Mouse (Mus musculus): ENCODE data around the gene Rps2. TPM values are rescaled to one million over a fixed set of nuclear protein-coding genes. Genes with fewer than 3 reads are reported as not detected.
"Not testable (repeated sequence)": the region's sequence is repeated elsewhere in the genome, so short reads cannot be mapped to it uniquely, and the experiment has no call there.

The Rps2 gene
- total and polyA plus RNA-seq, 3 experiments = 1,852 to 4,516 TPM; not detected in 1

- peak overlapping the region; percentile 87 for H3K27ac ChIP-seq (ENCODE audit: control insufficient read depth, low read depth, low read length)
- not testable (repeated sequence) for H3K27me3 ChIP-seq (ENCODE audit: control insufficient read depth in 1 of 2, insufficient read depth in 2 of 2, low read length in 2 of 2); H3K9me3 ChIP-seq (replicated peaks; ENCODE audit: insufficient read depth, low read length)
- peak overlapping the region; percentile 36 to 70 for H3K4me3 ChIP-seq (ENCODE audit: control insufficient read depth in 1 of 2, insufficient read depth in 1 of 2, low read depth in 2 of 2, low read length in 2 of 2)
- peaks cover 0 to 10% of the 10 kb centered on the region in 2 experiments; a peak in 2 of 4 replicates for H3K4me1 ChIP-seq (ENCODE audit: control insufficient read depth in 1 of 2, insufficient read depth in 2 of 2, low read length in 2 of 2)
- H3K36me3 ChIP-seq (ENCODE audit: control insufficient read depth in 1 of 2, insufficient read depth in 2 of 2, low read length in 2 of 2) = peaks cover 5 to 13% of the 10 kb centered on the region in 2 experiments; a peak in 3 of 4 replicates
- peak overlapping the region; percentile 86 for H3K9ac ChIP-seq (ENCODE audit: control insufficient read depth, low read depth, low read length, poor library complexity, severe bottlenecking)
- 0 out of 4 replicates have a peak, but pooled peaks of 1 of the 2 experiments have one; percentile 35 for TF ChIP-seq POLR2A (IDR thresholded peaks at IDR 0.05; ENCODE audit: control insufficient read depth in 1 of 2, insufficient read depth in 1 of 2, low read depth in 1 of 2, low read length in 2 of 2, poor library complexity in 1 of 2)
- DNase-seq (ENCODE audit: low read depth, low spot score) = peak; percentile 50
- H3K79me2 ChIP-seq (ENCODE audit: control insufficient read depth, insufficient read depth, low read length, poor library complexity) = peaks cover 51% of the 10 kb centered on the region
Measured at GRCm38 (mm10) chr17:24720616-24721015, 2.7 kb downstream of the Rps2 start.

- H3K27ac ChIP-seq (ENCODE audit: control insufficient read depth, low read depth, low read length) = peak overlapping the region; percentile 65
Measured at GRCm38 (mm10) chr17:24721383-24721955, 3.6 kb downstream of the Rps2 start.

DNA sequence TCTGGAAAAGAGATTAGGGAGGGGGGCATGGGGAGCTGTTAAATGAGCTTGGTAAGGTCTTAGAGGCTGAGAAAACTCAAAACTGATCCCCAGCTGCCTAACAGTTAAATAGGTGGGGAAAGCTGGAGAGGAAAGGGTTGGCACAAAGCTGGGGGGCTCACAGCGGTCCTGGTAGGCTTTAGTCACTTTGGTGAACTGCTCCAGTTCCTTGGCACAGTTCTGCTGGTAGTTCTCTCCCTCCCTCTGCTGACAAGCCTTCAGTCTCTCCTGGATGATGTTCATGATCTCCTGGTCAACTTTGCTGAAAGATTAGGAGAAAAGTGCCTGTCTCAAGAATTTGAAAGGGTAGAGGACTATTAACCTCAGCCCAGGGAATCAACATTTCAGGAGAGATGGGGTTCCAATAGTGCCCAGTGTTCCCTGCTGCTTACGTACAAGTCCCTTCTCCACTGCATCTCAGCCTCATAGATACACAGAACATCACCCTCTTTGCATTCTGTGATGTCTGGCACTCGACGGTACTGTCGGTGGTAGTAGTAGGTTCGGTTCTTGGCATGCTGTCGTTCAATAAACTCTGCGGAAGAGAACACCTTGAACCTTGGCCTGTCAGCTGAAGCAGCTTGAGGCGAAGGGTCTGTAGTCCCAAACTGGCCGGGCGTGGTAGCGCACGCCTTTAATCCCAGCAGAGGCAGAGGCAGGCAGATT, 4.5 kb downstream of the Rps2 start:
- H3K27ac ChIP-seq (ENCODE audit: control insufficient read depth, low read depth, low read length) = peak overlapping the region; percentile 65
- peak; percentile 76 for DNase-seq (ENCODE audit: low read depth, low spot score)
- H3K9ac ChIP-seq (ENCODE audit: control insufficient read depth, low read depth, low read length, poor library complexity, severe bottlenecking) = peak overlapping the region; percentile 79
- no peaks in the 10 kb centered on the region for H3K27me3 ChIP-seq (ENCODE audit: control insufficient read depth in 1 of 2, insufficient read depth in 2 of 2, low read length in 2 of 2)
- no peaks in the 10 kb centered on the region for H3K9me3 ChIP-seq (replicated peaks; ENCODE audit: insufficient read depth, low read length)
- H3K4me1 ChIP-seq (ENCODE audit: control insufficient read depth in 1 of 2, insufficient read depth in 2 of 2, low read length in 2 of 2) = peaks cover 0 to 14% of the 10 kb centered on the region in 2 experiments; a peak in 3 of 4 replicates
- TF ChIP-seq E2F4 (IDR thresholded peaks at IDR 0.05; ENCODE audit: borderline replicate concordance, low read depth, low read length) (no peak), MYB (IDR thresholded peaks at IDR 0.05; ENCODE audit: low read depth, low read length) (peak; percentile 48; the same call in 1 of the 2 replicates), POLR2A (IDR thresholded peaks at IDR 0.05; ENCODE audit: control insufficient read depth in 1 of 2, insufficient read depth in 1 of 2, low read depth in 1 of 2, low read length in 2 of 2, poor library complexity in 1 of 2) (peak; percentile 24 to 79; a peak in 3 of 4 replicates), MAX (IDR thresholded peaks at IDR 0.05; ENCODE audit: low read length) (peak; percentile 5; the same call in 1 of the 2 replicates), JUND (IDR thresholded peaks at IDR 0.05; ENCODE audit: low read depth, low read length) (no peak), ZMIZ1 (IDR thresholded peaks at IDR 0.05; ENCODE audit: low read depth, low read length) (peak; percentile 79), TBP (IDR thresholded peaks at IDR 0.05; ENCODE audit: low read depth, low read length) (0 out of 2 replicates have a peak, but pooled peaks have one; percentile 28), POLR2AphosphoS2 (IDR thresholded peaks at IDR 0.05; ENCODE audit: low read length) (peak; percentile 94), POLR2AphosphoS5 (IDR thresholded peaks at IDR 0.05; ENCODE audit: borderline replicate concordance, low read depth, low read length) (peak; percentile 83; the same call in 1 of the 2 replicates), TCF12 (IDR thresholded peaks at IDR 0.05; ENCODE audit: low read depth, low read length) (no peak), SMC3 (IDR thresholded peaks at IDR 0.05; ENCODE audit: low read depth, low read length) (peak; percentile 1; the same call in 1 of the 2 replicates)
- peak overlapping the region; percentile 69 to 70 for H3K4me3 ChIP-seq (ENCODE audit: control insufficient read depth in 1 of 2, insufficient read depth in 1 of 2, low read depth in 2 of 2, low read length in 2 of 2)
- H3K36me3 ChIP-seq (ENCODE audit: control insufficient read depth in 1 of 2, insufficient read depth in 2 of 2, low read length in 2 of 2) = peaks cover 5 to 15% of the 10 kb centered on the region in 2 experiments; a peak in 3 of 4 replicates
- peaks cover 51% of the 10 kb centered on the region for H3K79me2 ChIP-seq (ENCODE audit: control insufficient read depth, insufficient read depth, low read length, poor library complexity)

More at GRCm38 (mm10) chr17:24721383-24721955, 3.6 kb downstream of the Rps2 start:
- peaks cover 51% of the 10 kb centered on the region for H3K79me2 ChIP-seq (ENCODE audit: control insufficient read depth, insufficient read depth, low read length, poor library complexity)
- peaks cover 5 to 15% of the 10 kb centered on the region in 2 experiments; a peak in 3 of 4 replicates for H3K36me3 ChIP-seq (ENCODE audit: control insufficient read depth in 1 of 2, insufficient read depth in 2 of 2, low read length in 2 of 2)
- DNase-seq (ENCODE audit: low read depth, low spot score) = peak; percentile 57
- peak overlapping the region; percentile 69 to 70 for H3K4me3 ChIP-seq (ENCODE audit: control insufficient read depth in 1 of 2, insufficient read depth in 1 of 2, low read depth in 2 of 2, low read length in 2 of 2)
- 0 out of 2 replicates have a peak, but pooled peaks have one; percentile 33 for TF ChIP-seq MYC (IDR thresholded peaks at IDR 0.05; ENCODE audit: low read depth, low read length)
- TF ChIP-seq EP300 (IDR thresholded peaks at IDR 0.05; ENCODE audit: low read depth in 1 of 2, low read length in 2 of 2) = peak in 1 of 2 experiments; percentile 44; a peak in 1 of 4 replicates
- TF ChIP-seq HCFC1 (IDR thresholded peaks at IDR 0.05; ENCODE audit: low read depth, low read length) = 0 out of 2 replicates have a peak, but pooled peaks have one; percentile 12
- TF ChIP-seq ETS1 (IDR thresholded peaks at IDR 0.05; ENCODE audit: low read depth, low read length) = 0 out of 2 replicates have a peak, but pooled peaks have one; percentile 19
- TF ChIP-seq SIN3A (IDR thresholded peaks at IDR 0.05; ENCODE audit: low read length) = peak; percentile 57; the same call in 1 of the 2 replicates
- TF ChIP-seq TCF12 (IDR thresholded peaks at IDR 0.05; ENCODE audit: low read depth, low read length) = 0 out of 2 replicates have a peak, but pooled peaks have one; percentile 26
- peak; percentile 79 for TF ChIP-seq GATA1 (IDR thresholded peaks at IDR 0.05; ENCODE audit: low read depth, low read length)
- peak; percentile 49; the same call in 1 of the 2 replicates for TF ChIP-seq MXI1 (IDR thresholded peaks at IDR 0.05; ENCODE audit: low read depth, low read length)
- H3K27me3 ChIP-seq (ENCODE audit: control insufficient read depth in 1 of 2, insufficient read depth in 2 of 2, low read length in 2 of 2); H3K9me3 ChIP-seq (replicated peaks; ENCODE audit: insufficient read depth, low read length): not testable (repeated sequence)
- peak overlapping the region; percentile 79 for H3K9ac ChIP-seq (ENCODE audit: control insufficient read depth, low read depth, low read length, poor library complexity, severe bottlenecking)
- peaks cover 0 to 14% of the 10 kb centered on the region in 2 experiments; a peak in 3 of 4 replicates for H3K4me1 ChIP-seq (ENCODE audit: control insufficient read depth in 1 of 2, insufficient read depth in 2 of 2, low read length in 2 of 2)
